Mouse (Mus musculus): ENCODE measurements around the gene Gm13693. TPM values are rescaled to one million over a fixed set of nuclear protein-coding genes. Genes with fewer than 3 reads are reported as not detected.
"Not testable (repeated sequence)": the region's sequence is repeated elsewhere in the genome, so short reads cannot be mapped to it uniquely, and the experiment has no call there.

The Gm13693 gene
- polyA plus RNA-seq, 1 experiment from 2014 or later = not detected

- not testable (repeated sequence) for H3K27ac ChIP-seq (ENCODE audit: low read depth); H3K4me1 ChIP-seq (ENCODE audit: insufficient read depth); ATAC-seq (ENCODE audit: insufficient read depth); H3K4me3 ChIP-seq (ENCODE audit: low read depth, low read length); H3K27me3 ChIP-seq (ENCODE audit: insufficient read depth, low read length); H3K36me3 ChIP-seq (ENCODE audit: insufficient read depth); H3K9me3 ChIP-seq (ENCODE audit: low read depth, low read length); DNase-seq; H3K9ac ChIP-seq; H3K4me2 ChIP-seq
- WGBS = no CpG with 5 or more reads among the region's 6 CpGs
Measured at GRCm38 (mm10) chr2:83990253-83990652, 28.9 kb downstream of the Gm13693 start, which contains the start of gene Gm13691. TSS of gene Gm13691 (plus strand) at chr2:83990553.

GRCm38 (mm10) chr2:83993639-83994255 lies 32.4 kb downstream of the Gm13693 start:
- not testable (repeated sequence) for H3K9ac ChIP-seq; H3K27ac ChIP-seq (ENCODE audit: low read depth); H3K4me1 ChIP-seq (ENCODE audit: insufficient read depth); H3K27me3 ChIP-seq (ENCODE audit: insufficient read depth, low read length); H3K36me3 ChIP-seq (ENCODE audit: insufficient read depth); H3K4me3 ChIP-seq (ENCODE audit: low read depth, low read length); H3K9me3 ChIP-seq (ENCODE audit: low read depth, low read length)
- WGBS = 23% methylated on average over 6 of the region's 9 CpGs
- ATAC-seq (ENCODE audit: insufficient read depth) (peak; percentile 87; the same call in 1 of the 2 replicates), DNase-seq (peak; percentile 64)
- H3K4me2 ChIP-seq = peak overlapping the region; percentile 33

GRCm38 (mm10) chr2:83994526-83994925 lies 33.2 kb downstream of the Gm13693 start:
- not testable (repeated sequence) for H3K4me1 ChIP-seq (ENCODE audit: insufficient read depth); H3K27ac ChIP-seq (ENCODE audit: low read depth); DNase-seq; H3K36me3 ChIP-seq (ENCODE audit: insufficient read depth); H3K9ac ChIP-seq; H3K9me3 ChIP-seq (ENCODE audit: low read depth, low read length); H3K4me3 ChIP-seq (ENCODE audit: low read depth, low read length); ATAC-seq (ENCODE audit: insufficient read depth); H3K4me2 ChIP-seq; H3K27me3 ChIP-seq (ENCODE audit: insufficient read depth, low read length)
- WGBS = no CpG with 5 or more reads among the region's 3 CpGs

GRCm38 (mm10) chr2:84008913-84009312 lies 47.6 kb downstream of the Gm13693 start:
- no peak overlapping the region for H3K4me3 ChIP-seq (ENCODE audit: low read depth, low read length)
- H3K4me1 ChIP-seq (ENCODE audit: insufficient read depth) = 0 out of 2 replicates have a peak, but pooled peaks cover 3% of the 10 kb centered on the region
- no peaks in the 10 kb centered on the region for H3K9me3 ChIP-seq (ENCODE audit: low read depth, low read length)
- no peak overlapping the region for H3K4me2 ChIP-seq
- no peak for DNase-seq
- H3K27ac ChIP-seq (ENCODE audit: low read depth) = no peak overlapping the region
- TF ChIP-seq CTCF (IDR thresholded peaks at IDR 0.05; ENCODE audit: low read depth) = no peak
- 37% methylated on average over 1 of the region's 1 CpGs for WGBS
- H3K9ac ChIP-seq = no peak overlapping the region
- no peaks in the 10 kb centered on the region for H3K36me3 ChIP-seq (ENCODE audit: insufficient read depth)
- H3K27me3 ChIP-seq (ENCODE audit: insufficient read depth, low read length) = no peaks in the 10 kb centered on the region
- ATAC-seq (ENCODE audit: insufficient read depth) = no peak

GRCm38 (mm10) chr2:84009818-84010217 lies 48.5 kb downstream of the Gm13693 start:
- H3K9ac ChIP-seq = no peak overlapping the region
- no peaks in the 10 kb centered on the region for H3K27me3 ChIP-seq (ENCODE audit: insufficient read depth, low read length)
- no peak overlapping the region for H3K4me3 ChIP-seq (ENCODE audit: low read depth, low read length)
- WGBS = 53% methylated on average over 3 of the region's 3 CpGs
- no peak for ATAC-seq (ENCODE audit: insufficient read depth)
- H3K36me3 ChIP-seq (ENCODE audit: insufficient read depth) = no peaks in the 10 kb centered on the region
- H3K4me1 ChIP-seq (ENCODE audit: insufficient read depth) = 0 out of 2 replicates have a peak, but pooled peaks cover 3% of the 10 kb centered on the region
- H3K4me2 ChIP-seq = no peak overlapping the region
- no peak overlapping the region for H3K27ac ChIP-seq (ENCODE audit: low read depth)
- no peak for TF ChIP-seq CTCF (IDR thresholded peaks at IDR 0.05; ENCODE audit: low read depth)
- H3K9me3 ChIP-seq (ENCODE audit: low read depth, low read length) = no peaks in the 10 kb centered on the region
- no peak for DNase-seq

Other genes starting within 250 kb of the Gm13693 start
- 66.8 and 77.0 TPM in 2 replicates for gene Itgav, start 237.1 kb upstream of the Gm13693 start, polyA plus RNA-seq (2014; fragmentation: Nextera tagmentation; extraction: Ambion mirVana)
- gene Fam171b, start 148.9 kb upstream of the Gm13693 start, polyA plus RNA-seq (2014; fragmentation: Nextera tagmentation; extraction: Ambion mirVana) = 2.2 and 2.4 TPM in 2 replicates
- gene Zswim2, start 20.3 kb upstream of the Gm13693 start, polyA plus RNA-seq (2014; fragmentation: Nextera tagmentation; extraction: Ambion mirVana) = not detected in 2 replicates
- not detected in 2 replicates for gene Gm13698, start 5.8 kb upstream of the Gm13693 start, polyA plus RNA-seq (2014; fragmentation: Nextera tagmentation; extraction: Ambion mirVana)
- gene Gm13695, start 5.8 kb downstream of the Gm13693 start, polyA plus RNA-seq (2014; fragmentation: Nextera tagmentation; extraction: Ambion mirVana) = not detected in 2 replicates
- not detected in 2 replicates for gene Gm13696, start 11.6 kb downstream of the Gm13693 start, polyA plus RNA-seq (2014; fragmentation: Nextera tagmentation; extraction: Ambion mirVana)
- gene Gm13694, start 17.4 kb downstream of the Gm13693 start, polyA plus RNA-seq (2014; fragmentation: Nextera tagmentation; extraction: Ambion mirVana) = not detected in 2 replicates
- not detected in 2 replicates for gene Gm13697, start 23.2 kb downstream of the Gm13693 start, polyA plus RNA-seq (2014; fragmentation: Nextera tagmentation; extraction: Ambion mirVana)
- not detected in 2 replicates for gene Gm13691, start 29.1 kb downstream of the Gm13693 start, polyA plus RNA-seq (2014; fragmentation: Nextera tagmentation; extraction: Ambion mirVana)

Measured in lung, embryonic 14.5 days (tissue).